Comparison of ENCODE assay signal across 10 mouse cellular contexts in genomic region chr6:31114336-31115335, GRCm38 (mm10).
DNase-seq lines count a peak whose midpoint lies in the region; ATAC-seq lines count a peak whose summit lies in the region.
"Had no signal": no experiment of that assay in that cellular context is flagged by ENCODE, and none has a peak within 500 bp of the region (broad histone marks: within the 10 kb centered on the region; RNA-seq: fewer than 3 reads in every experiment).

No protein-coding gene starts in this region.

- no peaks in the 10 kb centered on the region for H3K36me3 ChIP-seq in forebrain, embryonic 15.5 days
- no peaks in the 10 kb centered on the region for H3K36me3 ChIP-seq in forebrain, embryonic 11.5 days (ENCODE audit: control insufficient read depth, insufficient read depth, low read length)
- H3K36me3 ChIP-seq in liver, embryonic 12.5 days: peaks cover 16% of the 10 kb centered on the region
- no peaks in the 10 kb centered on the region for H3K36me3 ChIP-seq in forebrain, embryonic 14.5 days (ENCODE audit: control insufficient read depth, insufficient read depth, low read length)
- H3K36me3 ChIP-seq: hindbrain, embryonic 15.5 days; neural tube, embryonic 12.5 days had no signal

- WGBS in forebrain, embryonic 15.5 days: 62% methylated on average over 19 of the region's 19 CpGs
- 79% methylated on average over 19 of the region's 19 CpGs for WGBS in forebrain, embryonic 11.5 days
- WGBS in liver, embryonic 12.5 days (ENCODE audit: insufficient replicate concordance): 39% methylated on average over 19 of the region's 19 CpGs
- WGBS in forebrain, embryonic 14.5 days: 65% methylated on average over 19 of the region's 19 CpGs

- 0 out of 2 replicates have a peak overlapping the region, but pooled peaks have one; percentile 11 for H3K27ac ChIP-seq in forebrain, embryonic 15.5 days (replicated peaks)
- no peak overlapping the region for H3K27ac ChIP-seq in forebrain, embryonic 11.5 days (ENCODE audit: low read depth, low read length)
- H3K27ac ChIP-seq in liver, embryonic 12.5 days: peak overlapping the region; percentile 81
- H3K27ac ChIP-seq in forebrain, embryonic 14.5 days (ENCODE audit: low read depth, low read length): no peak overlapping the region
- H3K27ac ChIP-seq: hindbrain, embryonic 15.5 days; neural tube, embryonic 12.5 days had no signal

- H3K4me3 ChIP-seq in forebrain, embryonic 15.5 days: no peak overlapping the region
- no peak overlapping the region for H3K4me3 ChIP-seq in forebrain, embryonic 11.5 days (ENCODE audit: low read depth, low read length)
- peak overlapping the region; percentile 23 for H3K4me3 ChIP-seq in liver, embryonic 12.5 days
- no peak overlapping the region for H3K4me3 ChIP-seq in forebrain, embryonic 14.5 days (ENCODE audit: low read depth, low read length)
- H3K4me3 ChIP-seq: hindbrain, embryonic 15.5 days; neural tube, embryonic 12.5 days had no signal

- H3K4me2 ChIP-seq in forebrain, embryonic 15.5 days (replicated peaks): no peak overlapping the region
- no peak overlapping the region for H3K4me2 ChIP-seq in forebrain, embryonic 11.5 days (ENCODE audit: low read depth, low read length, severe bottlenecking)
- H3K4me2 ChIP-seq in liver, embryonic 12.5 days: peak overlapping the region; percentile 67
- H3K4me2 ChIP-seq in forebrain, embryonic 14.5 days (ENCODE audit: low read length): no peak overlapping the region
- H3K4me2 ChIP-seq: hindbrain, embryonic 15.5 days; neural tube, embryonic 12.5 days had no signal

- DNase-seq in forebrain, embryonic 11.5 days (ENCODE audit: low spot score): no peak
- DNase-seq in spleen, adult 12 weeks (ENCODE audit: low spot score): peak; percentile 21
- no peak for DNase-seq in spleen, postnatal 4 days (ENCODE audit: low spot score in 2 of 2)
- DNase-seq in forebrain, embryonic 14.5 days (ENCODE audit: low spot score): no peak
- DNase-seq in layer of hippocampus, adult 9-10 months (ENCODE audit: low spot score): no peak

- H3K9ac ChIP-seq in forebrain, embryonic 15.5 days (replicated peaks): no peak overlapping the region
- H3K9ac ChIP-seq in forebrain, embryonic 11.5 days (ENCODE audit: low read length): no peak overlapping the region
- H3K9ac ChIP-seq in liver, embryonic 12.5 days: peak overlapping the region; percentile 52
- no peak overlapping the region for H3K9ac ChIP-seq in forebrain, embryonic 14.5 days (ENCODE audit: low read length)
- H3K9ac ChIP-seq: hindbrain, embryonic 15.5 days; neural tube, embryonic 12.5 days had no signal

- H3K27me3 ChIP-seq in forebrain, embryonic 15.5 days: no peaks in the 10 kb centered on the region
- H3K27me3 ChIP-seq in forebrain, embryonic 11.5 days (ENCODE audit: control insufficient read depth, insufficient read depth, low read length): no peaks in the 10 kb centered on the region
- H3K27me3 ChIP-seq in liver, embryonic 12.5 days (replicated peaks): no peaks in the 10 kb centered on the region
- no peaks in the 10 kb centered on the region for H3K27me3 ChIP-seq in forebrain, embryonic 14.5 days (replicated peaks; ENCODE audit: control insufficient read depth, insufficient read depth, low read length)
- H3K27me3 ChIP-seq: hindbrain, embryonic 15.5 days; neural tube, embryonic 12.5 days had no signal

- peaks cover 18% of the 10 kb centered on the region for H3K4me1 ChIP-seq in forebrain, embryonic 15.5 days
- H3K4me1 ChIP-seq in forebrain, embryonic 11.5 days (replicated peaks; ENCODE audit: control insufficient read depth, insufficient read depth, low read length): no peaks in the 10 kb centered on the region; the same call in 1 of the 2 replicates
- H3K4me1 ChIP-seq in liver, embryonic 12.5 days: peaks cover 75% of the 10 kb centered on the region
- no peaks in the 10 kb centered on the region for H3K4me1 ChIP-seq in forebrain, embryonic 14.5 days (ENCODE audit: control insufficient read depth, insufficient read depth, low read length)
- H3K4me1 ChIP-seq: hindbrain, embryonic 15.5 days had no signal

- ATAC-seq in forebrain, embryonic 15.5 days (replicated peaks): no peak
- ATAC-seq in forebrain, embryonic 11.5 days (replicated peaks; ENCODE audit: low FRiP score): no peak
- ATAC-seq in liver, embryonic 12.5 days: no peak
- ATAC-seq in neutrophil, adult 5-6 weeks (ENCODE audit: extremely low read depth, insufficient number of reproducible peaks, low FRiP score, poor library complexity, severe bottlenecking): peak; percentile 62
- no peak for ATAC-seq in forebrain, embryonic 14.5 days

- no peaks in the 10 kb centered on the region for H3K9me3 ChIP-seq in forebrain, embryonic 15.5 days
- H3K9me3 ChIP-seq in forebrain, embryonic 11.5 days (ENCODE audit: control insufficient read depth, low read length): no peaks in the 10 kb centered on the region
- H3K9me3 ChIP-seq in liver, embryonic 12.5 days (replicated peaks): 0 out of 2 replicates have a peak, but pooled peaks cover 3% of the 10 kb centered on the region
- H3K9me3 ChIP-seq in forebrain, embryonic 14.5 days (replicated peaks; ENCODE audit: control insufficient read depth, low read length): no peaks in the 10 kb centered on the region
- H3K9me3 ChIP-seq: hindbrain, embryonic 15.5 days had no signal

Comparison
In these comparisons a context has a peak if more than half of its experiments do, and no peak if none do; other contexts are left out.
1. H3K27ac ChIP-seq: peak in forebrain, embryonic 15.5 days (single experiment) and liver, embryonic 12.5 days (single experiment); none in forebrain, embryonic 11.5 days (single experiment) and forebrain, embryonic 14.5 days (single experiment).